Mouse (Mus musculus) liver, embryonic 13.5 days (tissue): Measurements from ENCODE around the gene Pik3r5. TPM values are rescaled to one million over a fixed set of nuclear protein-coding genes. Genes with fewer than 3 reads are reported as not detected.

ENCODE experiments used
- ATAC-seq: fragments of 200-750 bp; cut with Nextera tagmentation; 2 replicates; pipeline ENCODE4 v1.8.0; 2017; ENCODE audit warnings: low read depth, mild to moderate bottlenecking, moderate number of reproducible peaks, moderate library complexity
- DNase-seq: peaks from one replicate; pipeline ENCODE4 v3.0.0; 2022
- H3K27ac ChIP-seq: fragments of 300-500 bp; sonication (generic); 2 replicates; pipeline ENCODE4 v1.5.1; 2015; ENCODE audit warnings: moderate library complexity, mild to moderate bottlenecking, inconsistent platforms
- H3K27me3 ChIP-seq: fragments of 300-500 bp; sonication (generic); 2 replicates; pipeline ENCODE4 v1.6.1; 2015; ENCODE audit warnings: mild to moderate bottlenecking, inconsistent platforms
- H3K36me3 ChIP-seq: fragments of 300-500 bp; sonication (generic); 2 replicates; pipeline ENCODE4 v1.6.1; 2015; ENCODE audit warnings: mild to moderate bottlenecking, inconsistent platforms
- H3K4me1 ChIP-seq: fragments of 300-500 bp; sonication (generic); replicated peaks from 2 replicates; pipeline ENCODE4 v1.6.1; 2015; ENCODE audit warnings: inconsistent platforms
- H3K4me2 ChIP-seq: fragments of 300-500 bp; sonication (generic); 2 replicates; pipeline ENCODE4 v1.6.1; 2015; ENCODE audit warnings: inconsistent platforms, mild to moderate bottlenecking, moderate library complexity
- H3K4me3 ChIP-seq: fragments of 300-500 bp; sonication (generic); replicated peaks from 2 replicates; pipeline ENCODE4 v1.5.1; 2015; ENCODE audit warnings: mild to moderate bottlenecking, inconsistent platforms
- H3K9ac ChIP-seq: fragments of 300-500 bp; sonication (generic); 2 replicates; pipeline ENCODE4 v1.6.1; 2015; ENCODE audit warnings: mild to moderate bottlenecking, inconsistent platforms
- H3K9me3 ChIP-seq: fragments of 300-500 bp; sonication (generic); replicated peaks from 2 replicates; pipeline ENCODE4 v1.6.1; 2016; ENCODE audit warnings: inconsistent platforms
- WGBS: fragments of 180-500 bp; shearing (Covaris S2); methylation state at CpG from one replicate; pipeline ENCODE4 v1.1.7; 2015; ENCODE audit not compliant: insufficient replicate concordance; 5-methylcytosine and 5-hydroxymethylcytosine counted together
- polyA plus RNA-seq: library from polyadenylated mRNA; unstranded; fragments of >200 nt; fragmentation: Nextera tagmentation; extraction: Ambion mirVana; gene quantifications from 2 replicates; pipeline ENCODE4 v1.2.1, GENCODE M21; 2015

The Pik3r5 gene
- polyA plus RNA-seq, 1 experiment from 2014 or later: 0.15 TPM

GRCm38 (mm10) chr11:68389621-68390020, 42.3 kb upstream of the Pik3r5 start:
- peaks cover 96% of the 10 kb centered on the region for H3K27me3 ChIP-seq
- peaks cover 12% of the 10 kb centered on the region; the same call in 1 of the 2 replicates for H3K4me1 ChIP-seq
- H3K9me3 ChIP-seq: no peaks in the 10 kb centered on the region
- ATAC-seq (no peak), DNase-seq (no peak)
- 5% methylated on average over 8 of the region's 8 CpGs for WGBS
- H3K36me3 ChIP-seq: no peaks in the 10 kb centered on the region
- no peak overlapping the region for H3K4me3 ChIP-seq
- no peak overlapping the region for H3K4me2 ChIP-seq
- no peak overlapping the region for H3K27ac ChIP-seq
- H3K9ac ChIP-seq: no peak overlapping the region

GRCm38 (mm10) chr11:68390381-68391287, 41.3 kb upstream of the Pik3r5 start:
- Histone ChIP-seq H3K4me1 (0 out of 2 replicates have a peak, but pooled peaks cover 5% of the 10 kb centered on the region), H3K9me3 (no peaks in the 10 kb centered on the region), H3K36me3 (no peaks in the 10 kb centered on the region), H3K9ac (no peak overlapping the region), H3K4me2 (no peak overlapping the region), H3K4me3 (no peak overlapping the region), H3K27ac (no peak overlapping the region), H3K27me3 (peaks cover 96% of the 10 kb centered on the region)
- DNase-seq (no peak), ATAC-seq (no peak)
- WGBS: 3% methylated on average over 19 of the region's 19 CpGs

- 12% methylated on average over 2 of the region's 2 CpGs for WGBS
- H3K9me3 ChIP-seq: no peaks in the 10 kb centered on the region
- no peak for DNase-seq
- no peak overlapping the region for H3K4me3 ChIP-seq
- H3K4me1 ChIP-seq: no peaks in the 10 kb centered on the region
- no peak overlapping the region for H3K4me2 ChIP-seq
- H3K9ac ChIP-seq: no peak overlapping the region
- H3K27ac ChIP-seq: no peak overlapping the region
- peaks cover 96% of the 10 kb centered on the region for H3K27me3 ChIP-seq
- H3K36me3 ChIP-seq: no peaks in the 10 kb centered on the region
- no peak for ATAC-seq
Measured at GRCm38 (mm10) chr11:68393897-68394490, 37.9 kb upstream of the Pik3r5 start.

- WGBS: 29% methylated on average over 4 of the region's 4 CpGs
- no peak overlapping the region for H3K4me3 ChIP-seq
- H3K4me2 ChIP-seq: no peak overlapping the region
- H3K9me3 ChIP-seq: no peaks in the 10 kb centered on the region
- no peak for DNase-seq
- no peak overlapping the region for H3K27ac ChIP-seq
- no peaks in the 10 kb centered on the region for H3K36me3 ChIP-seq
- H3K27me3 ChIP-seq: peaks cover 96% of the 10 kb centered on the region
- 0 out of 2 replicates have a peak, but pooled peaks cover 4% of the 10 kb centered on the region for H3K4me1 ChIP-seq
- ATAC-seq: no peak
- H3K9ac ChIP-seq: no peak overlapping the region
Measured at GRCm38 (mm10) chr11:68394749-68395148, 37.2 kb upstream of the Pik3r5 start.

GRCm38 (mm10) chr11:68395546-68395945, 36.4 kb upstream of the Pik3r5 start:
- Histone ChIP-seq H3K9ac (no peak overlapping the region), H3K36me3 (no peaks in the 10 kb centered on the region), H3K4me1 (0 out of 2 replicates have a peak, but pooled peaks cover 4% of the 10 kb centered on the region), H3K4me2 (no peak overlapping the region), H3K4me3 (no peak overlapping the region), H3K27me3 (peaks cover 97% of the 10 kb centered on the region), H3K9me3 (no peaks in the 10 kb centered on the region), H3K27ac (no peak overlapping the region)
- ATAC-seq (no peak), DNase-seq (no peak)
- 37% methylated on average over 5 of the region's 5 CpGs for WGBS

GRCm38 (mm10) chr11:68398891-68399547, 32.9 kb upstream of the Pik3r5 start:
- ATAC-seq: no peak
- Histone ChIP-seq H3K9me3 (no peaks in the 10 kb centered on the region), H3K4me1 (0 out of 2 replicates have a peak, but pooled peaks cover 4% of the 10 kb centered on the region), H3K36me3 (no peaks in the 10 kb centered on the region), H3K9ac (no peak overlapping the region), H3K4me3 (no peak overlapping the region), H3K27ac (no peak overlapping the region), H3K4me2 (peak overlapping the region; percentile 53), H3K27me3 (peaks cover 98% of the 10 kb centered on the region)
- DNase-seq: no peak
- WGBS: 9% methylated on average over 24 of the region's 24 CpGs

GRCm38 (mm10) chr11:68399548-68400020, 32.3 kb upstream of the Pik3r5 start:
- Histone ChIP-seq H3K9me3 (no peaks in the 10 kb centered on the region), H3K4me2 (peak overlapping the region; percentile 53), H3K4me3 (peak overlapping the region; percentile 38), H3K27ac (no peak overlapping the region), H3K27me3 (peaks cover 92% of the 10 kb centered on the region), H3K9ac (no peak overlapping the region), H3K36me3 (no peaks in the 10 kb centered on the region), H3K4me1 (0 out of 2 replicates have a peak, but pooled peaks cover 4% of the 10 kb centered on the region)
- WGBS: 1% methylated on average over 32 of the region's 47 CpGs
- ATAC-seq: no peak
- no peak for DNase-seq

- Histone ChIP-seq H3K4me3 (peak overlapping the region; percentile 38), H3K9ac (no peak overlapping the region), H3K4me1 (0 out of 2 replicates have a peak, but pooled peaks cover 4% of the 10 kb centered on the region), H3K27ac (no peak overlapping the region), H3K4me2 (peak overlapping the region; percentile 53), H3K9me3 (no peaks in the 10 kb centered on the region), H3K27me3 (peaks cover 87% of the 10 kb centered on the region), H3K36me3 (no peaks in the 10 kb centered on the region)
- DNase-seq: no peak
- 2% methylated on average over 52 of the region's 57 CpGs for WGBS
- ATAC-seq: no peak
Measured at GRCm38 (mm10) chr11:68400021-68400671, 31.8 kb upstream of the Pik3r5 start.

GRCm38 (mm10) chr11:68400727-68401219, 31.1 kb upstream of the Pik3r5 start, which contains the start of gene Ntn1:
TSS of gene Ntn1 (minus strand) at chr11:68400823.
- 5% methylated on average over 11 of the region's 11 CpGs for WGBS

GRCm38 (mm10) chr11:68401428-68401827, 30.5 kb upstream of the Pik3r5 start:
- Histone ChIP-seq H3K27ac (no peak overlapping the region), H3K4me3 (no peak overlapping the region), H3K9me3 (no peaks in the 10 kb centered on the region), H3K4me1 (0 out of 2 replicates have a peak, but pooled peaks cover 4% of the 10 kb centered on the region), H3K27me3 (peaks cover 78% of the 10 kb centered on the region), H3K4me2 (no peak overlapping the region), H3K9ac (no peak overlapping the region), H3K36me3 (no peaks in the 10 kb centered on the region)
- 14% methylated on average over 5 of the region's 5 CpGs for WGBS
- no peak for ATAC-seq
- DNase-seq: no peak

More at GRCm38 (mm10) chr11:68400727-68401219, 31.1 kb upstream of the Pik3r5 start, which contains the start of gene Ntn1:
- Histone ChIP-seq H3K9me3 (no peaks in the 10 kb centered on the region), H3K4me2 (peak within 1 kb of the TSS; percentile 53), H3K27ac (no peak within 1 kb of the TSS), H3K36me3 (no peaks in the 10 kb centered on the region), H3K4me1 (0 out of 2 replicates have a peak, but pooled peaks cover 4% of the 10 kb centered on the region), H3K9ac (no peak within 1 kb of the TSS), H3K27me3 (peaks cover 84% of the 10 kb centered on the region), H3K4me3 (peak within 1 kb of the TSS; percentile 38)
- ATAC-seq (no peak), DNase-seq (no peak)
